Comparison of ENCODE assay signal across 10 mouse cellular contexts in the genomic region with DNA sequence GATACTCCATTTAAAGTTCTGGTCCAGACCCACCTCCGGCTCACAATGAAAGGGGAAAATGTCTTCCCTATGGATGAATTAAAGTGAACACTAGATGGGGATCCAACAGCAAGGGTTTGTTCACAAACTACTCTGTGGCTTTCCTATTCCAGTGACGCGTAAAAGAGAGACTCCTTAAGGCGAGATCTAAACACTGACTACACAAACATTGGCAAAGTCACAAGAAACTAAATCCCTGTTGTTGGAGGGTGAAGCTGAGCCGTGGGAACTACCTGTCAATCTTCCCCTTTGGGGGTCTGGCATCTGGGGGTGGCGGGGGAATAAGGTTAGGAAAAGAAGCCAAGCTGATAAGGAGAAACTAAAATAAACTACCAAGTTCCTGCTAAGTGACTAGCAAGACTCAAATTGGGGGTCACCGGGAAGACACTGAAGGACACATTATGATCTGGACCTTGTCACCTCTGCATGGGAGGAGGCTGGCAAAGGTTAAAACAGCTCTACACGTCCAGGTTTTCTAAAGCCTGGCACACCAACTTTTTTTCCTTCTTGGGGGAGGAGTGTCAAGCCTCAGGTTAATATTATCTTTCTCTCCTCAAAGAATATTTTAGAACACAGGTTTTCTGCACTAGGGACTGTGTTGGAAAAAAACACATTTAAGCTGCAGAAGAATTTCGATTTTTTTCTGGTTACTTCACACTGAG. TPM values are rescaled to one million over a fixed set of nuclear protein-coding genes. Genes with fewer than 3 reads are reported as not detected.
DNase-seq lines count a peak whose midpoint lies in the region; ATAC-seq lines count a peak whose summit lies in the region.
"Had no signal": no experiment of that assay in that cellular context is flagged by ENCODE, and none has a peak within 500 bp of the region (broad histone marks: within the 10 kb centered on the region; RNA-seq: fewer than 3 reads in every experiment).

No protein-coding gene starts in this region.

- peak overlapping the region; percentile 18 for H3K4me3 ChIP-seq in heart, embryonic 12.5 days
- no peak overlapping the region for H3K4me3 ChIP-seq in embryonic facial prominence, embryonic 12.5 days
- H3K4me3 ChIP-seq in midbrain, embryonic 12.5 days = peak overlapping the region; percentile 13

- H3K9me3 ChIP-seq in heart, embryonic 12.5 days (replicated peaks) = no peaks in the 10 kb centered on the region
- H3K9me3 ChIP-seq in embryonic facial prominence, embryonic 12.5 days = no peaks in the 10 kb centered on the region
- no peaks in the 10 kb centered on the region for H3K9me3 ChIP-seq in midbrain, embryonic 12.5 days

- H3K4me2 ChIP-seq in heart, embryonic 12.5 days = peak overlapping the region; percentile 59
- 0 out of 2 replicates have a peak overlapping the region, but pooled peaks have one; percentile 21 for H3K4me2 ChIP-seq in embryonic facial prominence, embryonic 12.5 days (replicated peaks)
- peak overlapping the region; percentile 48 for H3K4me2 ChIP-seq in midbrain, embryonic 12.5 days (replicated peaks)

- 11% methylated on average over 9 of the region's 9 CpGs for WGBS in heart, embryonic 12.5 days
- 11% methylated on average over 9 of the region's 9 CpGs for WGBS in embryonic facial prominence, embryonic 12.5 days
- 8% methylated on average over 9 of the region's 9 CpGs for WGBS in midbrain, embryonic 12.5 days

- no peak for DNase-seq in heart, adult 11 months
- peak; percentile 70 for DNase-seq in kidney, adult 18-20 months
- no peak for DNase-seq in ovary, postnatal 10 days (ENCODE audit: low spot score)
- DNase-seq in layer of hippocampus, adult 9-10 months (ENCODE audit: low spot score) = no peak
- DNase-seq in left cerebral cortex, adult 18-20 months (ENCODE audit: low spot score in 2 of 2) = no peak
- DNase-seq: lung, postnatal 14 days had no signal

- no peak for ATAC-seq in heart, embryonic 12.5 days (ENCODE audit: insufficient number of reproducible peaks, low FRiP score)
- no peak for ATAC-seq in embryonic facial prominence, embryonic 12.5 days (ENCODE audit: insufficient number of reproducible peaks, insufficient read depth, low FRiP score, low TSS enrichment)
- no peak for ATAC-seq in midbrain, embryonic 12.5 days (ENCODE audit: low FRiP score, low read depth)
- ATAC-seq: intestine, embryonic 16.5 days had no signal

- peak overlapping the region; percentile 38; the same call in 1 of the 2 replicates for H3K27ac ChIP-seq in heart, embryonic 12.5 days (ENCODE audit: poor library complexity, severe bottlenecking)
- no peak overlapping the region for H3K27ac ChIP-seq in embryonic facial prominence, embryonic 12.5 days
- peak overlapping the region; percentile 7; the same call in 1 of the 2 replicates for H3K27ac ChIP-seq in midbrain, embryonic 12.5 days (replicated peaks)

- H3K27me3 ChIP-seq in heart, embryonic 12.5 days (replicated peaks) = 0 out of 2 replicates have a peak, but pooled peaks cover 4% of the 10 kb centered on the region
- peaks cover 21% of the 10 kb centered on the region for H3K27me3 ChIP-seq in embryonic facial prominence, embryonic 12.5 days
- peaks cover 3% of the 10 kb centered on the region; the same call in 1 of the 2 replicates for H3K27me3 ChIP-seq in midbrain, embryonic 12.5 days

- peaks cover 29% of the 10 kb centered on the region for H3K4me1 ChIP-seq in heart, embryonic 12.5 days (replicated peaks)
- no peaks in the 10 kb centered on the region; the same call in 1 of the 2 replicates for H3K4me1 ChIP-seq in embryonic facial prominence, embryonic 12.5 days
- H3K4me1 ChIP-seq in midbrain, embryonic 12.5 days = peaks cover 50% of the 10 kb centered on the region

- H3K9ac ChIP-seq in heart, embryonic 12.5 days = peak overlapping the region; percentile 60
- H3K9ac ChIP-seq in embryonic facial prominence, embryonic 12.5 days = no peak overlapping the region
- H3K9ac ChIP-seq in midbrain, embryonic 12.5 days (replicated peaks) = 0 out of 2 replicates have a peak overlapping the region, but pooled peaks have one; percentile 0

- H3K36me3 ChIP-seq in heart, embryonic 12.5 days = peaks cover 4% of the 10 kb centered on the region
- no peaks in the 10 kb centered on the region for H3K36me3 ChIP-seq in embryonic facial prominence, embryonic 12.5 days
- H3K36me3 ChIP-seq in midbrain, embryonic 12.5 days = peaks cover 5% of the 10 kb centered on the region; the same call in 1 of the 2 replicates

RNA-seq across cellular contexts. Expression of a gene that starts 6.3 kb away (rescaled TPM):
- 6.4 and 6.7 TPM in 2 replicates for polyA plus RNA-seq in heart, embryonic 12.5 days (2016; fragmentation: Nextera tagmentation; extraction: Ambion mirVana)
- 2.5 and 3.0 TPM in 2 replicates for polyA plus RNA-seq in embryonic facial prominence, embryonic 12.5 days (2016; fragmentation: Nextera tagmentation; extraction: Ambion mirVana)
- polyA plus RNA-seq in midbrain, embryonic 12.5 days (2016; fragmentation: Nextera tagmentation; extraction: Ambion mirVana) = 13.4 and 16.2 TPM in 2 replicates
- total RNA-seq in left cerebral cortex, adult 18-20 months (2021) = 10 to 100 TPM; 12.5 to 12.7 TPM
